Mouse (Mus musculus) heart, postnatal 10 days (tissue): Measurements from ENCODE around the gene Rap1gap2. TPM values are rescaled to one million over a fixed set of nuclear protein-coding genes. Genes with fewer than 3 reads are reported as not detected.

ENCODE experiments used
- DNase-seq, 2 experiments: peaks; one replicate each; pipeline ENCODE4 v3.0.0; 2021
- intact Hi-C: fragments of 180-260 bp; cut with DNase I; formaldehyde crosslinking; loops from one replicate; pipeline ENCODE4 v1.15.1; 2025
- total RNA-seq, 2 experiments: library from RNA; stranded (reverse); gene quantifications; 2 replicates each; pipeline ENCODE4 v1.2.3; 2021

Gene Rap1gap2
- total RNA-seq, 2 experiments from 2014 or later = 62.1 to 64.6 TPM

GRCm38 (mm10) chr11:74429798-74430529, 180.8 kb downstream of the Rap1gap2 start:
- intact Hi-C loops = no loop called here
- DNase-seq = no peak

GRCm38 (mm10) chr11:74426306-74426705, 184.4 kb downstream of the Rap1gap2 start:
- DNase-seq = no peak
- intact Hi-C loops = no loop called here

- no peak for DNase-seq
- intact Hi-C loops = no loop called here
Measured at GRCm38 (mm10) chr11:74422019-74422418, 188.7 kb downstream of the Rap1gap2 start.

GRCm38 (mm10) chr11:74421151-74421550, 189.6 kb downstream of the Rap1gap2 start:
- DNase-seq = no peak
- intact Hi-C loops = no loop called here

- intact Hi-C loops = no loop called here
- no peak for DNase-seq
Measured at GRCm38 (mm10) chr11:74419601-74420000, 191.1 kb downstream of the Rap1gap2 start.

- intact Hi-C loops = no loop called here
- DNase-seq = no peak
Measured at GRCm38 (mm10) chr11:74415736-74416135, 195.0 kb downstream of the Rap1gap2 start.

- intact Hi-C loops = no loop called here
- no peak for DNase-seq
Measured at GRCm38 (mm10) chr11:74414112-74414511, 196.6 kb downstream of the Rap1gap2 start.

GRCm38 (mm10) chr11:74413449-74413972, 197.2 kb downstream of the Rap1gap2 start:
- DNase-seq = no peak
- intact Hi-C loops = no loop called here

- no peak for DNase-seq
- intact Hi-C loops = no loop called here
Measured at GRCm38 (mm10) chr11:74412462-74412861, 198.3 kb downstream of the Rap1gap2 start.

GRCm38 (mm10) chr11:74411943-74412342, 198.8 kb downstream of the Rap1gap2 start:
- intact Hi-C loops = no loop called here
- no peak for DNase-seq

GRCm38 (mm10) chr11:74409757-74410174, 200.9 kb downstream of the Rap1gap2 start:
- intact Hi-C loops = no loop called here

GRCm38 (mm10) chr11:74409447-74409754, 201.3 kb downstream of the Rap1gap2 start:
- intact Hi-C loops = no loop called here
- no peak for DNase-seq

More at GRCm38 (mm10) chr11:74409757-74410174, 200.9 kb downstream of the Rap1gap2 start:
- DNase-seq = peak; percentile 80 to 84

- peak; percentile 95 to 96 for DNase-seq
- intact Hi-C loops = no loop called here
Measured at GRCm38 (mm10) chr11:74408587-74409446, 201.9 kb downstream of the Rap1gap2 start.

- DNase-seq = no peak
Measured at GRCm38 (mm10) chr11:74405201-74405600, 205.5 kb downstream of the Rap1gap2 start.

GRCm38 (mm10) chr11:74404216-74404615, 206.5 kb downstream of the Rap1gap2 start:
- intact Hi-C loops = loop anchor here (5.0 kb wide), 1 partner anchor 63 kb away; no protein-coding TSS in a partner anchor

More at GRCm38 (mm10) chr11:74405201-74405600, 205.5 kb downstream of the Rap1gap2 start:
- intact Hi-C loops = no loop called here

GRCm38 (mm10) chr11:74402126-74402525, 208.6 kb downstream of the Rap1gap2 start:
- no peak for DNase-seq
- intact Hi-C loops = loop anchor here (2.0 to 5.0 kb wide), 2 partner anchors 65 to 125 kb away; no protein-coding TSS in a partner anchor

More at GRCm38 (mm10) chr11:74404216-74404615, 206.5 kb downstream of the Rap1gap2 start:
- peak in 1 of 2 experiments; percentile 53 for DNase-seq

- no peak for DNase-seq
- intact Hi-C loops = no loop called here
Measured at GRCm38 (mm10) chr11:74395583-74395982, 215.1 kb downstream of the Rap1gap2 start.

GRCm38 (mm10) chr11:74393489-74393888, 217.2 kb downstream of the Rap1gap2 start:
- intact Hi-C loops = no loop called here
- peak; percentile 49 to 60 for DNase-seq

GRCm38 (mm10) chr11:74392903-74393302, 217.8 kb downstream of the Rap1gap2 start:
- intact Hi-C loops = no loop called here
- DNase-seq = no peak

GRCm38 (mm10) chr11:74391899-74392298, 218.8 kb downstream of the Rap1gap2 start:
- intact Hi-C loops = no loop called here
- no peak for DNase-seq

GRCm38 (mm10) chr11:74387203-74387602, 223.5 kb downstream of the Rap1gap2 start:
- DNase-seq = peak in 1 of 2 experiments; percentile 49
- intact Hi-C loops = loop anchor here (5.0 kb wide), 1 partner anchor 135 kb away; no protein-coding TSS in a partner anchor
